Mouse (Mus musculus) hindlimb bud, embryonic 11.5 days (tissue): ENCODE measurements around the gene Bcl11a.

Experiments used
- DNase-seq: peaks from one replicate; pipeline ENCODE4 v3.0.0-alpha.2; 2012; ENCODE audit warnings: low read depth, low spot score; ENCODE audit errors: extremely low spot score

Gene Bcl11a

DNA sequence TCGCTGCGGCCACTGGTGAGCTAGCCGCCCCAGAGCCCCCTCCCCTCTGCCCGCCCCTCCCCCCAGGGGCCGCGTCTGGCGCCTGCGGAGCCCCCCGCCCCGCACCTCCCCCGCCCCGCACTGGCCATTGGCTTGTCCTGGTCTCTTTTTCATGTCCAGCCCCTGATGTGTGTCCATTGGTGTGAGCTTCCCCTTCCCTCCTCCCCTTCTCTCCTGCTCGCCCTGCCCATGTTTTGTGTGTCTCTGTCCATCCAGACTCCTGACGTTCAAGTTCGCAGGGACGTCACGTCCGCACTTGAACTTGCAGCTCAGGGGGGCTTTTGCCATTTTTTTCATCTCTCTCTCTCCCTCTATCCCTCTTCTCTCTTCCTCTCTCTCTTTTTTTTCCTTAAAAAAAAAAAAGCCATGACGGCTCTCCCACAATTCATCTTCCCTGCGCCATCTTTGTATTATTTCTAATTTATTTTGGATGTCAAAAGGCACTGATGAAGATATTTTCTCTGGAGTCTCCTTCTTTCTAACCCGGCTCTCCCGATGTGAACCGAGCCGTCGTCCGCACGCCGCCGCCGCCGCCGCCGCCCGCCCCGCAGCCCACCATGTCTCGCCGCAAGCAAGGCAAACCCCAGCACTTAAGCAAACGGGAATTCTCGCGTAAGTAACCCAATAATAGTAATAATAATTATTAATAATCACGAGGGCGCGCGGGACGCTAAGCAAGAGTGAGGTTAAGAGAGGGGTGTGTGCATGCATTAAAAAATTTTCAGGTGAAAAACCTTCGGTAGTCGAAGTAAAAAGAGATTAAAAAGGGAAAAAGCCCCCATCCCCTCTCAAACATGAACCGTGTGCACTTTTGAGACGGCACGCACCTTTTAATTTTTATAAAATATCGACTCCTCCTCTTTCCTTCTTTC lies at the start of gene Bcl11a:
Gene Bcl11a (plus strand): TSS at position 262 of the 911 bp plus-strand sequence.
- peak; percentile 91 for DNase-seq

- no peak for DNase-seq
These were observed 33.8 kb upstream of the Bcl11a start for GRCm38 (mm10) chr11:24044025-24044424.

GRCm38 (mm10) chr11:24049226-24050031 lies 28.4 kb upstream of the Bcl11a start:
- no peak for DNase-seq

DNA sequence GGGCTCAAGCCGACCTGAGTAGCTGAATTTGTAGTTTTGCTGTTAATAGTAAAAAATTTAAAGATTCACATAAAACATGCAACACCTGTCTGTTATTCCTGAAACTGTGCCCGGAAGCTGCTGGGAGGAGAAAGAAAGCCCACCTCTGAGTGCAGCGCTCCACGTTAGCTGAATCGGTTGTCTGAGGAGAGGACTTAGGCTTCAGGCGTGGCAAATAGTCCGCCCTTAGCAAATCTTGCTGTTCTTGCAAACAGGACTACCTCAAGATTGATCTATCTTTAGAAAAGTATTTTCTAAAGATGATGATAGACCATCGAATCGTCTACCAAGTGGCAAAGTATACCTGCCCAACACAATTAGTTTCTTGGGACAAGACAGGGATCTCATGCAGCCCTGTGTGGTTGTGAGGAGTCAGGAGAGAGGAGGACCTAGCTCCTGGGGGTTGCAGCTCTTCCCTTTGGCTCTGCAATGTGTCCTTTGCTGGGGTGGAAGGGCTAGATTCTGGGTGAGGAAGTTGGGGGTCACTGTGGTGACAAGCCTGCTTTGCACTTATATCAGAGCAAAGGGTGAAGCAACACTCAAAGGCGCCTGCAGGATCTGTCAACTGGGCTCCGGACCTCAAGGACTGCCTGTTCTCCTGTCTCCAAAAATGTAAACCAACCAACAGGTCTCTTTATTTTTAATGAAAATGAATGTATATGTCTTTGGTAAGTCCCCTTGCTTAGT lies 27.7 kb upstream of the Bcl11a start:
- DNase-seq = no peak

- no peak for DNase-seq
These were observed 25.0 kb upstream of the Bcl11a start for GRCm38 (mm10) chr11:24052882-24053281.

GRCm38 (mm10) chr11:24059137-24059536 lies 18.7 kb upstream of the Bcl11a start:
- DNase-seq = no peak

GRCm38 (mm10) chr11:24060428-24060827 lies 17.4 kb upstream of the Bcl11a start:
- no peak for DNase-seq

- no peak for DNase-seq
These were observed 16.0 kb upstream of the Bcl11a start for GRCm38 (mm10) chr11:24061819-24062218.

GRCm38 (mm10) chr11:24062495-24063096 lies 15.3 kb upstream of the Bcl11a start:
- DNase-seq = no peak

DNA sequence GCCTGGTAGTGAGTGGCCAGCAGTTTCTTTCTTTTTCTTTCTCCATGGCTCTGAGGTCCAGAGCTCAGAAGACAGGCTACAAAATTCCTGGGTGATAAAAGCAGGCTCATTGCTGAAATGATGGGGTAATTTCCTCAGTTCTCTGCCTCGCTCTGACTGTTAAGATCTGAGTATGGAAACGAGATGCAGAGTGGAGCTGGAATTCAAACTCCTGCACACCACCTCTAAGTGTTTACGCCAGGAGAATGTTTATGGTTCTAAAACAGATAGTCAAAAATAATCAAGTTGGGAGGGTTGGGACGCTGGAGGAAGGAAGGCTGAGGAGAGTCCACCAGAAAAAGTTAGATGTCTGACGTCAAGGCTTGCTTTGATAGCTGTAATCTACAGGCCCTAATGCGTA lies 13.6 kb upstream of the Bcl11a start:
- no peak for DNase-seq

DNA sequence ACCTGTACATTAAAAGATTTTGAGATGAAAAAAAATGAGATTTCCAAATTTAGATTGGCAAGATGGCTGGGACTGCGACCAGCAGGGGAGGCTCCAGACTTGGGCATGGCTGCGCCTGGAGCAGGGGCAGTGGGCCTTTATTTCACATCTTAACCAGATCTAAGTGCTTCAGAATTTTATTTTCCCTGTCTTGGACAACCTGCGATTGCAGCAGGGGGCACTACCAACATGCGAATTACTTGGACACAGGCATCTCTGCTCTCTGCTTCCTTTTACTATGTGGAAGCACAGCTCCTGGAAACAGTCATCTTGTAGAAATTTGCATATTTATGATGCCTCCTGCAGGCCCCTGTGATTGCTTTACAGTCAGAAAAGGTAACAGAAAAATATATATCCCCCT lies 12.5 kb upstream of the Bcl11a start:
- no peak for DNase-seq

DNA sequence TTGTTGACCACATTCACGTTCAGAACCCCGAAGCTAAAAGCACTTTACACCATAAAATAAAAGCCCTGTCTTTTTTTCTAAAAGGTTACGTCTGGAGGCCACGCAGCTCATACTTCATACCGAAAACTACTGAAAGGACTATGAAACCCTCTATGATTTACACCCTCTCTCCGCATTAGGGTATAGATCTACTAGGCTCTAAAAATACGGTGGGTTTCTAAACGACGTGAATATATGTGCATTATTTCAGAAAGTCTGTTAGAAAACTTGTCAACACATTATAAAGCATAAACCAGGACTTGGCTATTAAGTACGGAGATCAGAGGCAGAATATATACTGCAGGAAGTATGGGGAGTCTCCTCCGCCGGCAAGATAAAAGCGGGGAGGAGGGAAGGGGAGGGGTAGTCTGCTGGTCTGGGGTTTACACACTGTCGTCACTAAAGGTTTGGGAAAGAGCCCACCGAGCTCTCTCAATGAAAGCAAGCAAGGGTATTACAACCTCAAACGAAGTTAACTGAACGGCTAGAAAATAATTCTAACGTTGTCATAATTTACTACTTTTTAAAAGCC lies 3.8 kb upstream of the Bcl11a start:
- no peak for DNase-seq

- DNase-seq = no peak
These were observed 3.2 kb upstream of the Bcl11a start, which contains the start of gene A830031A19Rik for GRCm38 (mm10) chr11:24074634-24075104. Gene A830031A19Rik (minus strand): TSS chr11:24075054.

GRCm38 (mm10) chr11:24075486-24076126 lies 2.2 kb upstream of the Bcl11a start:
- no peak for DNase-seq

DNA sequence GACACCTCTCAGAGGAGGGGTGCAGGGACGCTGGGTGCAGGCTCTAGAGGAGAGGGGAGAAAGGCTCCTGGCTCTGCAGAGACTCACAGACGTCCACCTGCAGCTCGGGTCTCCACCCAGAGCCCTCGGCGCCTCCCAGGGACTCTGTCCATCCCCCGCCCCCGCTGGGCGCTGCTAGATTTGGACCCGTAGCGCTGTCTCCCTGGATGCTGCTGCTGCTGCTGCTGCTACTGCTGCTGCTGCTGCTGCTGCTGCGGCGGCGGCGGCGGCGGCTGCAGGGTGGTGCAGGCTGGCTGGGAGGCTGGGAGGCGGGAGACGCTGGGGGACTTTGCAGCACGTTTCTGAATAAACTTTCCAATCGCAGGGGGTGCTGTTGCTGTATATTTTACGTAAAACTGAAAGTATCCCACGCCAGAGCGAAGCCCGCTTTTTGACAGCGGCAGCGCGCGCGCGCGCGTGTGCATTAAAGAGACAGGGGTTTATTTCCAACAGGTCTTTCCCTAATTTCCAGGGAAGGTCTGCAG lies 1.7 kb upstream of the Bcl11a start:
- DNase-seq = no peak

GRCm38 (mm10) chr11:24076821-24077730 lies 780 bp upstream of the Bcl11a start:
- DNase-seq = no peak

GRCm38 (mm10) chr11:24078706-24079316 lies 955 bp downstream of the Bcl11a start:
- no peak for DNase-seq
